Mouse (Mus musculus) layer of hippocampus, postnatal 14 days (tissue): Measurements from ENCODE around the gene Tmem39a. TPM values are rescaled to one million over a fixed set of nuclear protein-coding genes. Genes with fewer than 3 reads are reported as not detected.

Experiments
- DNase-seq, 2 experiments: peaks; one replicate each; pipeline ENCODE4 v3.0.0; 2021 to 2022; ENCODE audit warnings: low spot score in 2 of 2, mixed read lengths in 1 of 2
- total RNA-seq, 2 experiments: library from RNA; stranded (reverse); gene quantifications; 2 replicates each; pipeline ENCODE4 v1.2.3; 2021

Tmem39a gene
- total RNA-seq, 2 experiments from 2014 or later, result 24.0 to 25.5 TPM

DNA sequence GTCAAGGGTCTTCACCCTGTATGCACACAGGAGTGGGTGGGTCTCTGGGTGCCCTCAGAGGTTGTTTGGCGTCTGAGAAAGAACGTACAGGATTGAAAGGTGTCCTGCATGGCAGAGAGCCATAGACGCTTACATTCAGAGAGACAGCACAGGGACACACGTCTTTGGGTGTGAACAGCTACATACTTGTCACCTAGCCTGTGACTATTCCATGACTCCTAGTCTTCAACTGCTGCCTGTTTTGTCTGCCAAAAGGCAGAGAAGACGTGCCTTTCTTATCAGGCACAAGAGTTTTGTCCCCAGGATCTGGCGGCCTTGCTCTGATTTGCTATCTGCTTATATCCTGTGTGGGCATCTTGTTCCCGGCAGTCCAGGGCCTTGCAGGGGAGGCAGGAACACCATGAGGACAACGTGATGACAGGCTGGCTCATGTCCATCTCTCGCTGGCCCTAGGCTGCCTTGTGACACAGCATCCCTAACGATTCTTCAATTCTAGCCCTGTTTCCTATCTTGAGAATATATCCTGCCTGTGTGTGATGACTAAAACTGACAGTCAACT, 67.4 kb downstream of the Tmem39a start:
- no peak for DNase-seq

GRCm38 (mm10) chr16:38632147-38632546, 73.6 kb downstream of the Tmem39a start:
- DNase-seq, result peak; percentile 29 to 48

GRCm38 (mm10) chr16:38635833-38636390, 77.4 kb downstream of the Tmem39a start:
- DNase-seq, result no peak

- no peak for DNase-seq
Observed at GRCm38 (mm10) chr16:38636682-38637081, 78.2 kb downstream of the Tmem39a start.

GRCm38 (mm10) chr16:38637085-38637484, 78.6 kb downstream of the Tmem39a start:
- DNase-seq, result no peak

Other genes starting within 250 kb of the Tmem39a start
- 1 to 10 TPM; 1.1 to 2.0 TPM for gene Maats1, start 216.6 kb upstream of the Tmem39a start, total RNA-seq
- gene Cox17, start 211.7 kb upstream of the Tmem39a start, total RNA-seq, result 10 to 100 TPM; 94.9 to 97.0 TPM
- gene Gm21987, start 211.7 kb upstream of the Tmem39a start, total RNA-seq, result not detected
- under 1 TPM; 0.43 to 0.44 TPM for gene Popdc2, start 196.5 kb upstream of the Tmem39a start, total RNA-seq
- under 1 TPM; 0.60 to 0.76 TPM for gene Pla1a, start 125.6 kb upstream of the Tmem39a start, total RNA-seq
- gene Adprh, start 106.0 kb upstream of the Tmem39a start, total RNA-seq, result 10 to 100 TPM; 58.4 to 62.4 TPM
- gene Cd80, start 103.1 kb upstream of the Tmem39a start, total RNA-seq, result under 1 TPM; 0.36 to 0.76 TPM
- gene Timmdc1, start 36.0 kb upstream of the Tmem39a start, total RNA-seq, result 10 to 100 TPM; 29.6 to 34.4 TPM
- 10 to 100 TPM; 42.2 to 44.3 TPM for gene Poglut1, start 8.4 kb upstream of the Tmem39a start, total RNA-seq
- gene Arhgap31, start 154.6 kb downstream of the Tmem39a start, total RNA-seq, result 10 to 100 TPM; 24.1 to 25.4 TPM
- 10 to 100 TPM; 28.1 to 35.9 TPM for gene B4galt4, start 183.6 kb downstream of the Tmem39a start, total RNA-seq
- under 1 TPM; 0.52 to 0.67 TPM for gene Upk1b, start 241.6 kb downstream of the Tmem39a start, total RNA-seq